In the genomic region with DNA sequence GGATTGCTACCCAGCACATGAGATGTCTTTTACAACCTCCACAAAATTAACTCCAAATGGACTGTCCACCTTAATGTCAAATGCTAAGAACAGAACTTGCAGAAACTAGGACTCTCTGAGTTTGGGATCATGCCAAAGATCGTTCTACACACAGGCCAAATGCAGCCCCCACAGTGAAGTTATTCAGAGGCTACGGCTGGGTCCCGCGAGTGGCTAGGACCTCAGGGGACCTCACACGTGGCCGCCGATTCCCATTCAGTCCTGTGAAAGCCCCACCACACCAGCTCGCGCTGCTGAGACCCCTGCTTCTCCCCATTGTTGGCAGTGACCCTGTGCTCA, we compare ENCODE assay signal across 8 mouse cellular contexts. TPM values are rescaled to one million over a fixed set of nuclear protein-coding genes. Genes with fewer than 3 reads are reported as not detected.
A peak's percentile ranks its signal among the peaks of the same experiment; 100 is the strongest.
DNase-seq lines count a peak whose midpoint lies in the region; ATAC-seq and TF ChIP-seq lines count a peak whose summit lies in the region.
"Not testable (repeated sequence)": the region's sequence is repeated elsewhere in the genome, so short reads cannot be mapped to it uniquely, and the experiment has no call there.

No protein-coding gene starts in this region.

- H3K4me2 ChIP-seq in forebrain, embryonic 16.5 days (ENCODE audit: low read length), result peak overlapping the region; percentile 77
- H3K4me2 ChIP-seq in hindbrain, embryonic 13.5 days, result peak overlapping the region; percentile 81
- peak overlapping the region; percentile 68 for H3K4me2 ChIP-seq in lung, embryonic 16.5 days (ENCODE audit: low read depth, low read length)

- H3K4me1 ChIP-seq in forebrain, embryonic 16.5 days (replicated peaks; ENCODE audit: control insufficient read depth, insufficient read depth, low read length), result peaks cover 13% of the 10 kb centered on the region
- peaks cover 17% of the 10 kb centered on the region for H3K4me1 ChIP-seq in hindbrain, embryonic 13.5 days (replicated peaks)
- H3K4me1 ChIP-seq in limb, embryonic 10.5 days; lung, embryonic 16.5 days (replicated peaks; ENCODE audit: control insufficient read depth, insufficient read depth, low read length); thymus, adult 2 months (replicated peaks; ENCODE audit: control insufficient read depth, insufficient read depth, low read length): not testable (repeated sequence)

- not testable (repeated sequence) for TF ChIP-seq CTCF in thymus, adult 2 months (IDR thresholded peaks at IDR 0.05; ENCODE audit: borderline replicate concordance, control insufficient read depth, extremely low read depth, insufficient read depth, low read length, poor library complexity)

- not testable (repeated sequence) for TF ChIP-seq POLR2A in thymus, adult 2 months (IDR thresholded peaks at IDR 0.05; ENCODE audit: control insufficient read depth, extremely low read depth, insufficient read depth, low read length, poor library complexity)

- peak; percentile 48 for DNase-seq in MN1 (ENCODE audit: low spot score)
- peak; percentile 43 for DNase-seq in embryo, embryonic 9.5 days (ENCODE audit: extremely low spot score)
- DNase-seq in limb, embryonic 10.5 days (ENCODE audit: low spot score); thymus, adult 2 months: not testable (repeated sequence)
- DNase-seq in naive thymus-derived CD4-positive, alpha-beta T cell, adult 2 months (ENCODE audit: low read depth), result peak; percentile 15

- peak overlapping the region; percentile 59 for H3K9ac ChIP-seq in forebrain, embryonic 16.5 days (replicated peaks; ENCODE audit: low read depth, low read length)
- peak overlapping the region; percentile 72 for H3K9ac ChIP-seq in hindbrain, embryonic 13.5 days
- H3K9ac ChIP-seq in lung, embryonic 16.5 days (ENCODE audit: low read length), result peak overlapping the region; percentile 80

- H3K27ac ChIP-seq in forebrain, embryonic 16.5 days (ENCODE audit: low read length), result peak overlapping the region; percentile 37; the same call in 1 of the 2 replicates
- peak overlapping the region; percentile 69 for H3K27ac ChIP-seq in hindbrain, embryonic 13.5 days
- peak overlapping the region; percentile 90 for H3K27ac ChIP-seq in limb, embryonic 10.5 days
- peak overlapping the region; percentile 91 for H3K27ac ChIP-seq in lung, embryonic 16.5 days (ENCODE audit: low read length)
- H3K27ac ChIP-seq in thymus, adult 2 months (ENCODE audit: control insufficient read depth, insufficient read depth, low read length), result not testable (repeated sequence)

- H3K36me3 ChIP-seq in forebrain, embryonic 16.5 days (ENCODE audit: control insufficient read depth, insufficient read depth); hindbrain, embryonic 13.5 days; lung, embryonic 16.5 days (ENCODE audit: control insufficient read depth, insufficient read depth, low read length); thymus, adult 2 months (ENCODE audit: control insufficient read depth, insufficient read depth, low read length): not testable (repeated sequence)
- H3K36me3 ChIP-seq in limb, embryonic 10.5 days, result peaks cover 31% of the 10 kb centered on the region

- WGBS in forebrain, embryonic 16.5 days, result 0% methylated on average over 9 of the region's 9 CpGs
- under 1% methylated on average over 9 of the region's 9 CpGs for WGBS in hindbrain, embryonic 13.5 days
- 2% methylated on average over 9 of the region's 9 CpGs for WGBS in limb, embryonic 10.5 days
- under 1% methylated on average over 9 of the region's 9 CpGs for WGBS in lung, embryonic 16.5 days
- under 1% methylated on average over 9 of the region's 9 CpGs for WGBS in thymus, adult 2 months

- peak overlapping the region; percentile 82 for H3K4me3 ChIP-seq in forebrain, embryonic 16.5 days (replicated peaks; ENCODE audit: low read length)
- peak overlapping the region; percentile 79 for H3K4me3 ChIP-seq in hindbrain, embryonic 13.5 days
- peak overlapping the region; percentile 73 for H3K4me3 ChIP-seq in limb, embryonic 10.5 days
- H3K4me3 ChIP-seq in lung, embryonic 16.5 days (ENCODE audit: low read length), result peak overlapping the region; percentile 84
- peak overlapping the region; percentile 99 for H3K4me3 ChIP-seq in thymus, adult 2 months (ENCODE audit: control insufficient read depth, insufficient read depth, low read length)

- H3K9me3 ChIP-seq in forebrain, embryonic 16.5 days (ENCODE audit: control insufficient read depth, low read length); hindbrain, embryonic 13.5 days; limb, embryonic 10.5 days (replicated peaks); lung, embryonic 16.5 days (ENCODE audit: control insufficient read depth, low read length): not testable (repeated sequence)

- not testable (repeated sequence) for H3K27me3 ChIP-seq in forebrain, embryonic 16.5 days (replicated peaks; ENCODE audit: control insufficient read depth, insufficient read depth, low read length); hindbrain, embryonic 13.5 days; limb, embryonic 10.5 days (ENCODE audit: low read depth, poor library complexity, severe bottlenecking); lung, embryonic 16.5 days (ENCODE audit: control insufficient read depth, insufficient read depth, low read depth, low read length); thymus, adult 2 months (ENCODE audit: control insufficient read depth, insufficient read depth, low read length)

- ATAC-seq in forebrain, embryonic 16.5 days, result peak; percentile 55
- not testable (repeated sequence) for ATAC-seq in hindbrain, embryonic 13.5 days (ENCODE audit: low FRiP score)
- peak; percentile 25 for ATAC-seq in lung, embryonic 16.5 days (ENCODE audit: low read depth)

RNA-seq across cellular contexts. Expression of gene A630089N07Rik, which starts 0.7 kb away (rescaled TPM):
- polyA plus RNA-seq in forebrain, embryonic 16.5 days (2015; fragmentation: Nextera tagmentation; extraction: Ambion mirVana), result 18.7 and 18.8 TPM in 2 replicates
- polyA plus RNA-seq in hindbrain, embryonic 13.5 days (2015; fragmentation: Nextera tagmentation; extraction: Ambion mirVana), result 14.3 and 14.4 TPM in 2 replicates
- polyA plus RNA-seq in limb, embryonic 10.5 days (2016; fragmentation: Nextera tagmentation; extraction: Ambion mirVana), result 35.8 and 36.8 TPM in 2 replicates
- polyA plus RNA-seq in lung, embryonic 16.5 days (2015; fragmentation: Nextera tagmentation; extraction: Ambion mirVana), result 18.9 and 19.9 TPM in 2 replicates
- 3.0 and 3.7 TPM in 2 replicates for polyA plus RNA-seq in thymus, adult 2 months (2012; rRNA removed)
